Mouse (Mus musculus): ENCODE measurements around the gene Cnih1. TPM values are rescaled to one million over a fixed set of nuclear protein-coding genes. Genes with fewer than 3 reads are reported as not detected.

Cnih1 gene
- total and polyA plus RNA-seq, 2 experiments from 2014 or later, result 91.7 to 207 TPM

- Histone ChIP-seq H3K4me3 (ENCODE audit: low read depth, low read length) (no peak overlapping the region), H3K9me3 (ENCODE audit: low read length) (no peaks in the 10 kb centered on the region), H3K9ac (replicated peaks; ENCODE audit: low read length, poor library complexity, severe bottlenecking) (no peak overlapping the region), H3K27me3 (ENCODE audit: insufficient read depth, low read length) (no peaks in the 10 kb centered on the region), H3K4me2 (ENCODE audit: low read depth, low read length, poor library complexity, severe bottlenecking) (no peak overlapping the region), H3K4me1 (ENCODE audit: insufficient read depth, low read length) (no peaks in the 10 kb centered on the region), H3K27ac (ENCODE audit: low read depth, low read length) (no peak overlapping the region), H3K36me3 (ENCODE audit: insufficient read depth, low read length) (peaks cover 28% of the 10 kb centered on the region)
- WGBS, result 88% methylated on average over 6 of the region's 6 CpGs
- ATAC-seq (ENCODE audit: low FRiP score) (no peak), DNase-seq (ENCODE audit: low spot score) (no peak)
- TF ChIP-seq CTCF (IDR thresholded peaks at IDR 0.05), result no peak
Measured at GRCm38 (mm10) chr14:46770036-46770435, 18.2 kb downstream of the Cnih1 start.

DNA sequence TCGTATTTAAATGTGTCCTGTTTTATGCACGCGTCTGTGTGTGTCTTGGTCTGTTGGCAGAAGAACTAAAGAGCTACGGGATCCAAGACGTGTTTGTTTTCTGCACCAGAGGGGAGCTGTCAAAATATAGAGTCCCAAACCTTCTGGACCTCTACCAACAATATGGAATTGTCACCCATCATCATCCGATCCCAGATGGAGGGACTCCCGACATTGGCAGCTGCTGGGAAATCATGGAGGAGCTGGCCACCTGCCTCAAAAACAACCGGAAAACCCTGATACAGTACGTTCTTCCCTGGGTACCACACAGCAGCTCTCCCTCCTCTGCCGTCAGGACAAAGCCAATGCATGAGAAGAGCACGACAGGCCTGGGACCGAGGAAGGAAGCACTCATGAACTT is 21.1 kb downstream of the Cnih1 start:
- 82% methylated on average over 12 of the region's 12 CpGs for WGBS
- DNase-seq (ENCODE audit: low spot score), result no peak
- H3K4me3 ChIP-seq (ENCODE audit: low read depth, low read length), result no peak overlapping the region

DNA sequence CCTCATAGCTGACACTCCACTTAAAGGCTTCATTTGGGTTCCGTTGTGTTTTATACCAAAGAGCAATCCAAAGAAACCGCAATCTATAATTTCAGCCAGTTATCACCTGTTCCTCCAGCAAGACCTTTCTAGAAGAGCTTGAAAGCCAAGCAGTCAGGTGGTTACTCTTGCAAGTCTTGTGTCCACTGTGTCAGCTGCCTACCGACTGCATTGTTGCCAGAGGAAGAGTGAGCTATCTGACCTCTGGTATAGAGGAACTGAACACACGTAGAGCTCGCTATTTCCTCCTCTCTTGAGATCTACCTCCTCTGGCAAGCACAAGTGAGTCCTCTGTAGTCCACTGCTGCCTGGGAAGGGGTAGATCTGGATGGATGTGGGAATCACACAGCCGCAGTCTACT is 27.0 kb downstream of the Cnih1 start:
- H3K27ac ChIP-seq (ENCODE audit: low read depth, low read length), result no peak overlapping the region
- peak overlapping the region; percentile 78 for H3K9ac ChIP-seq (replicated peaks; ENCODE audit: low read length, poor library complexity, severe bottlenecking)
- no peak for TF ChIP-seq CTCF (IDR thresholded peaks at IDR 0.05)
- WGBS, result 45% methylated on average over 6 of the region's 6 CpGs
- DNase-seq (ENCODE audit: low spot score) (no peak), ATAC-seq (ENCODE audit: low FRiP score) (no peak; the same call in 1 of the 2 replicates)
- H3K36me3 ChIP-seq (ENCODE audit: insufficient read depth, low read length), result no peaks in the 10 kb centered on the region
- H3K4me1 ChIP-seq (ENCODE audit: insufficient read depth, low read length), result no peaks in the 10 kb centered on the region; the same call in 1 of the 2 replicates
- peak overlapping the region; percentile 92 for H3K4me2 ChIP-seq (ENCODE audit: low read depth, low read length, poor library complexity, severe bottlenecking)
- H3K4me3 ChIP-seq (ENCODE audit: low read depth, low read length), result peak overlapping the region; percentile 76
- H3K27me3 ChIP-seq (ENCODE audit: insufficient read depth, low read length), result no peaks in the 10 kb centered on the region
- H3K9me3 ChIP-seq (ENCODE audit: low read length), result no peaks in the 10 kb centered on the region

More for the DNA sequence above, 21.1 kb downstream of the Cnih1 start:
- no peak overlapping the region for H3K27ac ChIP-seq (ENCODE audit: low read depth, low read length)
- H3K4me1 ChIP-seq (ENCODE audit: insufficient read depth, low read length), result no peaks in the 10 kb centered on the region
- no peaks in the 10 kb centered on the region for H3K9me3 ChIP-seq (ENCODE audit: low read length)
- H3K27me3 ChIP-seq (ENCODE audit: insufficient read depth, low read length), result no peaks in the 10 kb centered on the region
- no peak overlapping the region for H3K9ac ChIP-seq (replicated peaks; ENCODE audit: low read length, poor library complexity, severe bottlenecking)
- ATAC-seq (ENCODE audit: low FRiP score), result no peak
- no peak for TF ChIP-seq CTCF (IDR thresholded peaks at IDR 0.05)
- peaks cover 19% of the 10 kb centered on the region for H3K36me3 ChIP-seq (ENCODE audit: insufficient read depth, low read length)
- no peak overlapping the region for H3K4me2 ChIP-seq (ENCODE audit: low read depth, low read length, poor library complexity, severe bottlenecking)

DNA sequence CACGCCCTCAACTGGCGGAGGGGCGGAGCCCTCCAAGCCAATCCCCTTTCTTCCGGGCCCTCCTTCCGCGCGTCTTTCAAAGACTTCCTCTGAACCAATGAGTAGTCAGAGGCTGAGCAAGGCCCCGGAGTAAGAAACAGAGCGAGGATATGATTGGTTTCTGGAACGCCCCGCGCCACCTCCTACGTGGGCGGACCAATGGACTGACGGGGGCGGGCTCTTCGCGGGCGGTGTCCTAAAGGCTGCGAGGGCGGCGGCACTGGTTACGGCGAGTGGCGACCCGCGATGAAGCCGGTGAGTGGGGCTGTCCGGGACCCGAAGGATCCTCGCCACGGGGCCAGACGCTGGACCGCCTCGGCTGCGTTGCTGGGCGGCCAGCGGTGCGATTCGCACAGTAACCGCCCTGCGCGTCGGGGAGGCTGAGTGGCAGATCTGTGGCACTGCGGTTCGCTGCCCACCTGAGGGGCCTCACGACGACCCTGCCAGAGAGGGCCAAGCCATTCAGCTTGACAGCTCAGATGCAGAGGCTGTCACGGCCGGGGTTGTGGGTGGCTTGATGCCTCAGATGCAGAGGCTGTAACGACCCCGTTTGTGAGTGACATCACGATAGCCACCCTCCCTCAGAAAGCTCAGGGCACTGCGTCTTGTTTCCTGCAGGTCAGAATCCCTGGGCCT is 27.7 kb downstream of the Cnih1 start, which contains the start of gene Cdkn3:
Cdkn3 (plus strand) TSS at position 187 of the 675 bp plus-strand sequence.
- no peak for TF ChIP-seq CTCF (IDR thresholded peaks at IDR 0.05)
- H3K36me3 ChIP-seq (ENCODE audit: insufficient read depth, low read length), result no peaks in the 10 kb centered on the region
- WGBS, result under 1% methylated on average over 54 of the region's 54 CpGs
- H3K27ac ChIP-seq (ENCODE audit: low read depth, low read length), result no peak within 1 kb of the TSS; the same call in 1 of the 2 replicates
- H3K9me3 ChIP-seq (ENCODE audit: low read length), result no peaks in the 10 kb centered on the region
- peak within 1 kb of the TSS; percentile 76 for H3K4me3 ChIP-seq (ENCODE audit: low read depth, low read length)
- ATAC-seq (ENCODE audit: low FRiP score) (peak; percentile 99), DNase-seq (ENCODE audit: low spot score) (peak; percentile 93)
- peak within 1 kb of the TSS; percentile 78 for H3K9ac ChIP-seq (replicated peaks; ENCODE audit: low read length, poor library complexity, severe bottlenecking)
- H3K4me2 ChIP-seq (ENCODE audit: low read depth, low read length, poor library complexity, severe bottlenecking), result peak within 1 kb of the TSS; percentile 92
- H3K4me1 ChIP-seq (ENCODE audit: insufficient read depth, low read length), result no peaks in the 10 kb centered on the region; the same call in 1 of the 2 replicates
- H3K27me3 ChIP-seq (ENCODE audit: insufficient read depth, low read length), result no peaks in the 10 kb centered on the region

DNA sequence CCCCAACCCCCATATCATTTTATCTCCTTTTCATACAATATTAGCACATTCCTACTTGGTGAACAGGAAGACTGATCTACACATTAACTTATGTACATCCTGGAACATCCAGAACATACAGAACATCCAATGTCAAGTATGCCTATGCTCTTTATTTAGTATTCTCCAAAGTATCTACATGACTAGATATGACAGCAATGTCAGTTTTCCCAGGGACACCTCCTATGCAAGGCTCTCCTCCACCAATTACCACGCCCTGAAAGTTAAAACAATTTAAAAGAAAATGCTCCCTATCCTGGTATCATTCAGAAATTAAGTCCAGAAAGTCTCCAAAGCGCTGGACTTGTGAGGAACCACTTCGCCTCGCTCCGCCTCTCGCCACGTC is 28.2 kb downstream of the Cnih1 start:
- Histone ChIP-seq H3K4me1 (ENCODE audit: insufficient read depth, low read length) (no peaks in the 10 kb centered on the region; the same call in 1 of the 2 replicates), H3K36me3 (ENCODE audit: insufficient read depth, low read length) (no peaks in the 10 kb centered on the region), H3K9me3 (ENCODE audit: low read length) (no peaks in the 10 kb centered on the region), H3K4me3 (ENCODE audit: low read depth, low read length) (peak overlapping the region; percentile 76), H3K27me3 (ENCODE audit: insufficient read depth, low read length) (no peaks in the 10 kb centered on the region), H3K4me2 (ENCODE audit: low read depth, low read length, poor library complexity, severe bottlenecking) (peak overlapping the region; percentile 92), H3K27ac (ENCODE audit: low read depth, low read length) (no peak overlapping the region), H3K9ac (replicated peaks; ENCODE audit: low read length, poor library complexity, severe bottlenecking) (no peak overlapping the region)
- WGBS, result 3% methylated on average over 7 of the region's 7 CpGs
- DNase-seq (ENCODE audit: low spot score) (no peak), ATAC-seq (ENCODE audit: low FRiP score) (no peak; the same call in none of the 2 replicates)
- TF ChIP-seq CTCF (IDR thresholded peaks at IDR 0.05), result no peak

GRCm38 (mm10) chr14:46757736-46758135 is 30.5 kb downstream of the Cnih1 start:
- no peak for TF ChIP-seq CTCF (IDR thresholded peaks at IDR 0.05)
- WGBS, result 62% methylated on average over 9 of the region's 9 CpGs
- Histone ChIP-seq H3K27me3 (ENCODE audit: insufficient read depth, low read length) (no peaks in the 10 kb centered on the region), H3K4me3 (ENCODE audit: low read depth, low read length) (no peak overlapping the region), H3K9me3 (ENCODE audit: low read length) (no peaks in the 10 kb centered on the region), H3K9ac (replicated peaks; ENCODE audit: low read length, poor library complexity, severe bottlenecking) (no peak overlapping the region), H3K4me1 (ENCODE audit: insufficient read depth, low read length) (no peaks in the 10 kb centered on the region; the same call in 1 of the 2 replicates), H3K27ac (ENCODE audit: low read depth, low read length) (no peak overlapping the region), H3K4me2 (ENCODE audit: low read depth, low read length, poor library complexity, severe bottlenecking) (no peak overlapping the region), H3K36me3 (ENCODE audit: insufficient read depth, low read length) (no peaks in the 10 kb centered on the region)
- DNase-seq (ENCODE audit: low spot score) (no peak), ATAC-seq (ENCODE audit: low FRiP score) (no peak)
